Mouse (Mus musculus) G1E (cell line): ENCODE data around the gene Pheta1.

Experiments used
- CTCF ChIP-seq: IDR thresholded peaks from 2 replicates; pipeline ENCODE4 v1.5.1; 2012; ENCODE audit warnings: low read depth, low read length, inconsistent platforms, mixed read lengths
- GATA1 ChIP-seq: IDR thresholded peaks from 2 replicates; pipeline ENCODE4 v1.6.1; 2012; ENCODE audit warnings: borderline replicate concordance, low read length, inconsistent platforms, mixed read lengths
- GATA2 ChIP-seq: IDR thresholded peaks from 2 replicates; pipeline ENCODE4 v1.6.1; 2012; ENCODE audit warnings: low read depth, low read length, inconsistent platforms, borderline replicate concordance
- POLR2AphosphoS5 ChIP-seq: IDR thresholded peaks from 2 replicates; pipeline ENCODE4 v1.6.1; 2012; ENCODE audit warnings: low read depth, low read length, inconsistent platforms; ENCODE audit not compliant: insufficient replicate concordance
- TAL1 ChIP-seq: conservative IDR thresholded peaks from 2 replicates; pipeline ENCODE4 v1.6.1; 2012; ENCODE audit warnings: low read depth, low read length, inconsistent platforms, mixed read lengths

DNA sequence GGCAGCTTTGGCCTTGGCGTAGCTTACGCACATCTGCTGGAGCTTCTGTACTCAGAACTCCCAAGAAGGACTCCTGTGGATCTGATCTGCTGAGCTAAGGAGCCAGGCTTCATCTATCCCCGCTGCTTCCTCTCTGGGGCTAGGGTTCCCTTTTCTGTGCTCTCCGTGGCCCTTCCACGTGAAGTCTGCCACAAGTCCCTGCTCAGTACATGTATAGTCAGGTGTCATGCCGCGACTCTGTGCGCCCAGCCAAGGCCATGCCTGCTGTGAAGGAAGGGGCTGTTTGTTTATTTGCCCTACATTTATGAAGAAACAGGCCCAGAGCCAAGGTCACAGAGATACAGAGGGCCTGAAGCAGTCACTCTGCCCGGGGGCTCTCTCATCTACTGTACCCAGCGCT is 6.8 kb upstream of the Pheta1 start:
- TF ChIP-seq CTCF (no peak), GATA1 (no peak), TAL1 (no peak), GATA2 (no peak), POLR2AphosphoS5 (no peak)
